Mouse (Mus musculus) small intestine, adult 2 months (tissue): Measurements from ENCODE around the gene Cd52. TPM values are rescaled to one million over a fixed set of nuclear protein-coding genes. Genes with fewer than 3 reads are reported as not detected.

Experiments
- H3K27ac ChIP-seq: fragments of 200-500 bp; 2 replicates; pipeline ENCODE4 v1.5.1; 2012; ENCODE audit warnings: low read depth, low read length, control low read depth, inconsistent platforms; ENCODE audit not compliant: insufficient read depth
- H3K27me3 ChIP-seq: fragments of 200-500 bp; 2 replicates; pipeline ENCODE4 v1.6.1; 2012; ENCODE audit warnings: mild to moderate bottlenecking, moderate library complexity, low read length, inconsistent platforms; ENCODE audit not compliant: control insufficient read depth, insufficient read depth
- H3K36me3 ChIP-seq: fragments of 200-500 bp; 2 replicates; pipeline ENCODE4 v1.6.1; 2012; ENCODE audit warnings: mild to moderate bottlenecking, low read length, control low read depth, inconsistent platforms; ENCODE audit not compliant: control insufficient read depth, insufficient read depth
- H3K4me1 ChIP-seq: fragments of 200-500 bp; 2 replicates; pipeline ENCODE4 v1.6.1; 2012; ENCODE audit warnings: low read length, inconsistent platforms, mixed read lengths; ENCODE audit not compliant: control insufficient read depth, insufficient read depth, insufficient read length
- H3K4me3 ChIP-seq: fragments of 200-500 bp; 2 replicates; pipeline ENCODE4 v1.5.1; 2012; ENCODE audit warnings: low read depth, mild to moderate bottlenecking, control low read depth, inconsistent platforms, low read length, moderate library complexity
- CTCF ChIP-seq: fragments of 200-500 bp; IDR thresholded peaks from 2 replicates; pipeline ENCODE4 v1.5.1; 2012; ENCODE audit warnings: low read depth, mild to moderate bottlenecking, control low read depth, inconsistent platforms, low read length, moderate library complexity, mixed read lengths; ENCODE audit not compliant: insufficient replicate concordance, insufficient read length; ENCODE audit errors: extremely low read depth
- POLR2A ChIP-seq: fragments of 200-500 bp; IDR thresholded peaks from 2 replicates; pipeline ENCODE4 v1.6.1; 2012; ENCODE audit warnings: low read depth, mild to moderate bottlenecking, control low read depth, inconsistent platforms, low read length, moderate library complexity
- WGBS: fragments of 180-500 bp; shearing (Covaris S2); methylation state at CpG from one replicate; pipeline ENCODE4 v1.1.7; 2018; 5-methylcytosine and 5-hydroxymethylcytosine counted together
- polyA plus RNA-seq: library from polyadenylated mRNA; depleted of rRNA; stranded (reverse); fragments of >200 nt; gene quantifications from 2 replicates; pipeline ENCODE4 v1.2.3, GENCODE M21; 2012

The Cd52 gene
- polyA plus RNA-seq, 1 experiment: 35.1 TPM

- H3K4me1 ChIP-seq: peaks cover 41% of the 10 kb centered on the region
- 23% methylated on average over 8 of the region's 8 CpGs for WGBS
- H3K27me3 ChIP-seq: no peaks in the 10 kb centered on the region
- TF ChIP-seq POLR2A (peak; percentile 67), CTCF (no peak)
- H3K4me3 ChIP-seq: peak overlapping the region; percentile 31
- H3K27ac ChIP-seq: peak overlapping the region; percentile 100
- H3K36me3 ChIP-seq: no peaks in the 10 kb centered on the region
Observed at GRCm38 (mm10) chr4:134061944-134062446, 32.9 kb downstream of the Cd52 start.

DNA sequence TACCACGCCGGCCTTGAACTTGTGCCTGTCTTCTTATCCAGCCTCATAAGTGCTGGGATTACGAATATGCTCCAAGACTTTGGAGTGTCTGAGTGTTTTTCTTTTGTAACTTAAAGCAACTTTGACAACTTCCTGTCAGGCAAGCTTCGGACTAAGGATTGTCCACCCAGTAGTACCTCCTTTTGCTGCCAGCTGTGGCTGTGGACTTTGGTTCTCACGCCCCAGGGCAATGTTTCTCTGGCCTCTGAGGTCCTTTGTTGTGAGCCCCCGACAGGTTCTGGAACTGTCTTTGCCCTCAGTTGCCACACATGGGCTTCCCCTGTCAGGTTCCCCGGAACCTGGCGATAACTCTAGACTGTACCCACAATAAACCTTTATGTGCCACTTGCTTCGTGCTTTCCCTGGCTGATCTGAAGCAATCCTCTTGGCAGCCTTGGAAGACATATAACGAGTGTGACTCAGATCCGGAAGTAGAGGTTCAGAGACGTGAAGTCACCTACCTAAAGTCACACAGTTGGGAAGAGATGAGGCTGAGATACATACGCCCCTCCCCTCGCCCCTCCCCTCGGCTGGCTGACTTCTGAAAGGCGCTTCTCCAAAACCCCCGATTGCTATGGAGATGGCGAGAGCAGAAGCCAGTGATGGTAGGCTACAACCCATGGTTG is 33.6 kb downstream of the Cd52 start:
- no peak for TF ChIP-seq CTCF
- peak; percentile 8; the same call in 1 of the 2 replicates for TF ChIP-seq POLR2A
- no peaks in the 10 kb centered on the region for H3K36me3 ChIP-seq
- H3K27me3 ChIP-seq: no peaks in the 10 kb centered on the region
- WGBS: 18% methylated on average over 18 of the region's 18 CpGs
- H3K4me3 ChIP-seq: peak overlapping the region; percentile 31
- peaks cover 40% of the 10 kb centered on the region for H3K4me1 ChIP-seq
- H3K27ac ChIP-seq: peak overlapping the region; percentile 100

GRCm38 (mm10) chr4:134060135-134060865 is 34.6 kb downstream of the Cd52 start, which contains the start of gene Crybg2:
Gene Crybg2 (plus strand): TSS chr4:134060815.
- Histone ChIP-seq H3K4me1 (peaks cover 39% of the 10 kb centered on the region), H3K36me3 (no peaks in the 10 kb centered on the region), H3K4me3 (peak within 1 kb of the TSS; percentile 38), H3K27ac (peak within 1 kb of the TSS; percentile 100), H3K27me3 (no peaks in the 10 kb centered on the region)
- WGBS: 39% methylated on average over 28 of the region's 28 CpGs
- TF ChIP-seq POLR2A: no peak
- TF ChIP-seq CTCF: no peak

- peaks cover 30% of the 10 kb centered on the region for H3K4me1 ChIP-seq
- 83% methylated on average over 6 of the region's 6 CpGs for WGBS
- no peaks in the 10 kb centered on the region for H3K27me3 ChIP-seq
- no peaks in the 10 kb centered on the region for H3K36me3 ChIP-seq
- H3K4me3 ChIP-seq: no peak overlapping the region
- TF ChIP-seq CTCF: no peak
- no peak for TF ChIP-seq POLR2A
- 0 out of 2 replicates have a peak overlapping the region, but pooled peaks have one; percentile 17 for H3K27ac ChIP-seq
Observed at GRCm38 (mm10) chr4:134058908-134059307, 36.0 kb downstream of the Cd52 start.

- TF ChIP-seq POLR2A (no peak), CTCF (no peak)
- Histone ChIP-seq H3K4me3 (0 out of 2 replicates have a peak overlapping the region, but pooled peaks have one; percentile 6), H3K36me3 (no peaks in the 10 kb centered on the region), H3K27ac (0 out of 2 replicates have a peak overlapping the region, but pooled peaks have one; percentile 13), H3K27me3 (no peaks in the 10 kb centered on the region), H3K4me1 (peaks cover 30% of the 10 kb centered on the region)
- 50% methylated on average over 14 of the region's 14 CpGs for WGBS
Observed at GRCm38 (mm10) chr4:134058166-134058715, 36.6 kb downstream of the Cd52 start.

DNA sequence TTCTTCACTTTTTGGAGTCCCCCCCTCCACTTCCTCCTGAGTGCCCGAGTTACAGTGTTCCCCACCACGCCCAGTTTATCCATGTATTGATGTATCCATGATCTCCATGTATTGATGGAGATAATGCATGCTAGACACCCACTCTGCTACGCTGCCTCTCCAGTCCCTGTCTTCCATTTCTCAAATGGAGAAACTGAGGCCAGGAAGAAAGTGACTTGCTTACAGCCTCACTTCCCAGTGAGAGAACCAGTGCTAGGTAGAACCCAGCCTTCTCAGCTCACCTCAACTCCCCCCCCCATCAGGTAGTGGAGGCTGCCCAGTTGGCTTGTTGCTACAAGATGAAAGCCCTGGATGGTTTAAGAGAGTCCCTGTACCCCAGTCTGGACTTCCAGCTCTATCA is 41.3 kb downstream of the Cd52 start, which contains the start of gene Zfp683:
Gene Zfp683, plus strand, starts transcription at position 301 of the 400 bp plus-strand sequence.
- H3K4me3 ChIP-seq: no peak within 1 kb of the TSS
- 67% methylated on average over 3 of the region's 3 CpGs for WGBS
- TF ChIP-seq CTCF: no peak
- TF ChIP-seq POLR2A: no peak
- no peaks in the 10 kb centered on the region for H3K36me3 ChIP-seq
- peaks cover 7% of the 10 kb centered on the region; the same call in 1 of the 2 replicates for H3K4me1 ChIP-seq
- no peak within 1 kb of the TSS for H3K27ac ChIP-seq
- H3K27me3 ChIP-seq: no peaks in the 10 kb centered on the region

GRCm38 (mm10) chr4:134052560-134052959 is 42.3 kb downstream of the Cd52 start:
- Histone ChIP-seq H3K4me1 (0 out of 2 replicates have a peak, but pooled peaks cover 2% of the 10 kb centered on the region), H3K27me3 (no peaks in the 10 kb centered on the region), H3K36me3 (no peaks in the 10 kb centered on the region), H3K27ac (no peak overlapping the region), H3K4me3 (no peak overlapping the region)
- no peak for TF ChIP-seq CTCF
- no peak for TF ChIP-seq POLR2A
- 18% methylated on average over 8 of the region's 8 CpGs for WGBS
